In the genomic region with DNA sequence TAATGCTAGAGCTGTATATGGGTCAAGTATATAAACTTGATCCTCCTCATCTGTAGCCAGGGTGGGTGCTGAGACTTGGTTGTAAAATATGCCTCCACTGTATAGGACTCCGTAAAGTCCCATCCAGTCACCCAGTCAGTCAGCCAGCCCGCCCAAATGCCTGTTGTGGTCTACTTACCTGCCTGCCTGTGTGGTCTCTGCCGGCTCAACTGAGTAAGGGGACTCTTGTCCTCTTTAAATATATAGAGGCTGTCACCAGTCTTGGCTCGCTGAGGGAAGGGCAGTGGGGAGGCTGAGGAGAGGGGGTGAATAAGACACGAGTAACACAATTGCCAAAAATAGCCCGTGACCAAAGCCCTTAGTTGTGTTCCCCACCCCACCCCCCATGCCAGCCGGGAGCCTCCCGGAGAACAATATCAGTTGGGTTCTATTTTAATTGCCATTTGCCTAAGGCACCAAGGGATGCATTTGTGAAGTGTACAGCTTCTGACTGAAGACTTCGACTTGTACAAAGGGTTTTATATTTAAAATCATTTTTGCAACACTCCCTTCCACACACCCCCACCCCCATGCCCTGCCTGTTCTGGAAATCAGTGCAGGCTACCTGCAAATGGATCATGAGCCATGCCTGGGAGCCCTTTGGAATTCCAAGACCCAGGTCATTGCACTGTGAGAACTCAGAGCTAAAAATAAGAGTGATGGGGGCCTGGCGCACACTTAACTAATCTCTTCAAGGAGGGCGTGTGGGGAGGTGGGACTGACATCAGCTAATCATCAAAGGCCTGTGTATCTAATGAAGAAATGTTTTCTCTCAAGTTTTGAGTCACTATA, we compare ENCODE assay signal across 12 mouse cellular contexts. TPM values are rescaled to one million over a fixed set of nuclear protein-coding genes. Genes with fewer than 3 reads are reported as not detected.
DNase-seq lines count a peak whose midpoint lies in the region; ATAC-seq and TF ChIP-seq lines count a peak whose summit lies in the region.
"Had no signal": no experiment of that assay in that cellular context is flagged by ENCODE, and none has a peak within 500 bp of the region (broad histone marks: within the 10 kb centered on the region; RNA-seq: fewer than 3 reads in every experiment).

A gene (minus strand): TSS at position 214 of the 831 bp plus-strand sequence.

- TF ChIP-seq POLR2A in thymus, adult 2 months (IDR thresholded peaks at IDR 0.05; ENCODE audit: control insufficient read depth, extremely low read depth, insufficient read depth, low read length, poor library complexity), result no peak

- intact Hi-C loops in heart, postnatal 14 days (cut with DNase I), result loop anchor here (2.0 kb wide), 1 partner anchor 27 kb away; no protein-coding TSS in a partner anchor

- no peak within 1 kb of the TSS for H3K4me3 ChIP-seq in thymus, adult 2 months (ENCODE audit: control insufficient read depth, insufficient read depth, low read length)
- H3K4me3 ChIP-seq: forebrain, embryonic 15.5 days had no signal

- peak; percentile 23 for DNase-seq in embryo, embryonic 10 days (ENCODE audit: low spot score)
- DNase-seq in embryo, embryonic 10.5 days (ENCODE audit: low spot score), result no peak
- no peak for DNase-seq in thymus, adult 2 months
- no peak for DNase-seq in thymus, postnatal 0 days (ENCODE audit: low spot score)
- DNase-seq in heart, postnatal 14 days, result peak; percentile 52 to 66
- no peak for DNase-seq in layer of hippocampus, postnatal 14 days (ENCODE audit: low spot score in 2 of 2)
- no peak for DNase-seq in urinary bladder, postnatal 25 days (ENCODE audit: low spot score)
- DNase-seq: kidney, postnatal 4 days; right cerebral cortex, postnatal 25 days had no signal

- no peak for ATAC-seq in cerebellum, adult (ENCODE audit: insufficient number of reproducible peaks, low FRiP score, low TSS enrichment)
- ATAC-seq: forebrain, embryonic 15.5 days had no signal

- no peaks in the 10 kb centered on the region for H3K4me1 ChIP-seq in thymus, adult 2 months (replicated peaks; ENCODE audit: control insufficient read depth, insufficient read depth, low read length)

- no peaks in the 10 kb centered on the region for H3K27me3 ChIP-seq in thymus, adult 2 months (ENCODE audit: control insufficient read depth, insufficient read depth, low read length)
- H3K27me3 ChIP-seq: forebrain, embryonic 15.5 days had no signal

- H3K27ac ChIP-seq in thymus, adult 2 months (ENCODE audit: control insufficient read depth, insufficient read depth, low read length), result no peak within 1 kb of the TSS
- H3K27ac ChIP-seq: forebrain, embryonic 15.5 days had no signal

- 86% methylated on average over 11 of the region's 11 CpGs for WGBS in thymus, adult 2 months

- no peaks in the 10 kb centered on the region for H3K36me3 ChIP-seq in thymus, adult 2 months (ENCODE audit: control insufficient read depth, insufficient read depth, low read length)
- H3K36me3 ChIP-seq: forebrain, embryonic 15.5 days had no signal

- TF ChIP-seq CTCF in thymus, adult 2 months (IDR thresholded peaks at IDR 0.05; ENCODE audit: borderline replicate concordance, control insufficient read depth, extremely low read depth, insufficient read depth, low read length, poor library complexity), result no peak

RNA-seq across cellular contexts. Expression of the gene that starts here (rescaled TPM):
- 3.0 and 20.4 TPM in 2 replicates for polyA plus RNA-seq in thymus, adult 2 months (2012; rRNA removed)
- polyA plus RNA-seq in thymus, postnatal 0 days (2015; fragmentation: Nextera tagmentation; extraction: Ambion mirVana), result 0.27 and 0.59 TPM in 2 replicates
- 1,000 to 10,000 TPM; 1,478 to 1,683 TPM for total RNA-seq in heart, postnatal 14 days (2021)
- not detected for total RNA-seq in layer of hippocampus, postnatal 14 days (2021)
- total RNA-seq: left cerebral cortex, postnatal 25 days had no signal

Comparison
In these comparisons a context has a peak if more than half of its experiments do, and no peak if none do; other contexts are left out.
1. RNA of the gene that starts here (total RNA-seq): 1,478 to 1,683 TPM in heart, postnatal 14 days; not detected in layer of hippocampus, postnatal 14 days; every median in the first group is over 1,000 times any median in the second.
2. DNase-seq: peak in embryo, embryonic 10 days (single experiment) and heart, postnatal 14 days (2 of 2); none in embryo, embryonic 10.5 days (single experiment), thymus, adult 2 months (single experiment), thymus, postnatal 0 days (single experiment), layer of hippocampus, postnatal 14 days (0 of 2) and urinary bladder, postnatal 25 days (single experiment).